Mouse (Mus musculus) right cerebral cortex, postnatal 4 days (tissue): ENCODE data around the gene Grb7.

Source experiments
- DNase-seq: peaks from one replicate; pipeline ENCODE4 v3.0.0-alpha.2; 2022

Grb7 gene

GRCm38 (mm10) chr11:98473916-98474479, 27.8 kb downstream of the Grb7 start:
- no peak for DNase-seq

GRCm38 (mm10) chr11:98474967-98475366, 28.8 kb downstream of the Grb7 start:
- no peak for DNase-seq

- DNase-seq, result no peak
Measured at GRCm38 (mm10) chr11:98475630-98476433, 29.6 kb downstream of the Grb7 start.

GRCm38 (mm10) chr11:98476434-98476807, 30.2 kb downstream of the Grb7 start:
- no peak for DNase-seq

GRCm38 (mm10) chr11:98477011-98477701, 31.0 kb downstream of the Grb7 start:
- DNase-seq, result no peak

GRCm38 (mm10) chr11:98479026-98479939, 33.1 kb downstream of the Grb7 start:
- no peak for DNase-seq

- no peak for DNase-seq
Measured at GRCm38 (mm10) chr11:98479940-98480497, 33.8 kb downstream of the Grb7 start.

- no peak for DNase-seq
Measured at GRCm38 (mm10) chr11:98481231-98481630, 35.0 kb downstream of the Grb7 start.

GRCm38 (mm10) chr11:98482067-98482466, 35.9 kb downstream of the Grb7 start:
- DNase-seq, result no peak

GRCm38 (mm10) chr11:98485749-98486148, 39.6 kb downstream of the Grb7 start:
- DNase-seq, result no peak

GRCm38 (mm10) chr11:98487526-98488040, 41.4 kb downstream of the Grb7 start:
- no peak for DNase-seq

GRCm38 (mm10) chr11:98488540-98489234, 42.5 kb downstream of the Grb7 start:
- no peak for DNase-seq

GRCm38 (mm10) chr11:98491571-98491970, 45.4 kb downstream of the Grb7 start:
- DNase-seq, result no peak

- DNase-seq, result no peak
Measured at GRCm38 (mm10) chr11:98492959-98493358, 46.8 kb downstream of the Grb7 start.

- no peak for DNase-seq
Measured at GRCm38 (mm10) chr11:98493394-98493793, 47.2 kb downstream of the Grb7 start.

GRCm38 (mm10) chr11:98495176-98495719, 49.1 kb downstream of the Grb7 start:
- DNase-seq, result no peak

- no peak for DNase-seq
Measured at GRCm38 (mm10) chr11:98497388-98498288, 51.4 kb downstream of the Grb7 start.

- DNase-seq, result no peak
Measured at GRCm38 (mm10) chr11:98504926-98505325, 58.7 kb downstream of the Grb7 start.
